Mouse (Mus musculus): ENCODE results near the gene Fn1. TPM values are rescaled to one million over a fixed set of nuclear protein-coding genes. Genes with fewer than 3 reads are reported as not detected.

Gene Fn1
- total RNA-seq, 2 experiments from 2014 or later, result 48.9 to 52.3 TPM

DNA sequence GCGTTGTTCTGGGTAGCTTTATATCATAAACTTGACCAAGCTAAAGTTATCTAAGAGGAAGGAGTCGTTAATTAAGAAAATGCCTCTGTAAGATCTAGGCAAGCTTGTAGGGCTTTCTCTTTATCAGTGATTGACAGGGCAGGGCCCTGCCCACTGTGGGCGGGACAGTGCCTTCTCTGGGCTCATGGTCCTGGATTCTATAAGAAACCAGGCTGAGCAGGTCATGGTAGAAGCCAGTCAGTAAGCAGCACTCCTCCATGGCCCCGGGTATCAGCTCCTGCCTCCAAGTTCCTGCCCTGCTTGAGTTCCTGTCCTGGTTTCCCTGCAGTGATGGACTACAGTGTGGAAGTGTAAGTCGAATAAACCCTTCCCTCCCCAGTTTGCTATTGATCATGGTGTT is 43.1 kb downstream of the Fn1 start:
- intact Hi-C loops (cut with DNase I), result no loop called here
- no peak for DNase-seq (ENCODE audit: low spot score in 2 of 2)

DNA sequence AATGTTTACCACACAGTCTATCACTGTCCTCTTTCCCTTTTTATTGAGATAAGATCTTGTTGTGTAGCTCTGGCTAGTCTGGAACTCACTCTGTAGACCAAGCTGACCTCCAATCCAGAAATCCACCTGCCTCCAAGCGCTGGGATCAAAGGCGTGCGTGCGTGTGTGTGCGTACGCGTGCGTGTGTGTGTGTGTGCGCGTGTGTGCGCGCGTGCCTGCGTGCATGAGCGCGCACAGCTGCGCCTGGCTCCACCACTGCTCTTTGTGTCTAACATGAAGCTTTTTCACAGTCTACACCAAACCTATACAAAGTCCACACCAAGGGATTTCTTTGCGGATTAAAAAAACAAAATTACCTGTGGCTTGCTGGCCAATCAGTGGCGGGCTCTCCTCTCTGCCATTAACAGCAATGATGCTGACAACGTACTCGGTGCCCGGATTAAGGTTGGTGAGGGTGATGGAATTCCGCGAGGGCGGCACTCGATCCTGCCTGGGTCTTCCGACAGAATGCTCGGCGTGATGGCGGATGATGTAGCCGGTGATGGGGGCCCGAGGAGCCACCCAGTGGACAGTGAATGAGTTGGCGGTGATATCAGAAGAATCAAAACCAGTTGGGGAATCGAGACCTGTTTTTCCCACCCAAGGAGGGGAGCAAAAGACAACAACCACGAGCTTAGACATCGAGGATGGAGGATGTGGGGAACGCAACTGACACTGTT is 43.8 kb downstream of the Fn1 start:
- intact Hi-C loops (cut with DNase I), result no loop called here
- DNase-seq (ENCODE audit: low spot score in 2 of 2), result no peak

DNA sequence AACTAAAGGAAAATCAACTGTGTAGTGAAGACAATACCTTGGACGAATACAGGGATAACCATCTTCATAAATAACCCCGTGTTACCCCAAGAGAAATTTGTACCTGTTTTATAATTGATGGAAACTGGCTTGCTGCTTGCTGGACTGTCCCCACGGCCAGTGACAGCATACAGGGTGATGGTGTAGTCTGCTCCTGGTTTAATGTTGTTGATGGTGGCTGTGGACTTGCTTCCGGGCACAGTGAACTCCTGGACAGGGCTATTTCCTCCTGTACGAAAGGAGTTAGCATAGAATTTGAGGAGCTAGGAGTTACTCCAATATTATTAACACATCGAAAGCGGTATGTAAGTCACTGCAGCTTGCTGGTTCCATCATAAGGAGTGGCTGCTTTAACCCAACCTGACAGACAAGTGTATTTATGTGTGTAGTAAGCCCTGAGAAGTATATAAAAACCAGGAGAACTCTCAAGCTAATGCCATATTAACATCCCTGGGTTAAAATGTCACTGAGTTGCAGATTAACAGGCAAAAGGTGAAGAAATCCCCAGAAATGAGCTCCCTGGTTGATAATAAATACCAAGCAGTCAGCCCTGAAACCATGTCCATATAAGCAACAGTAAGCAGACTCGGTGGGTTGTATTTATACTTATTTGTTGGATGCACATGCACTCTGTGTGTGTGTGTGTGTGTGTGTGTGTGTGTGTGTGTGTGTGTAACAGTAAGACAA is 46.2 kb downstream of the Fn1 start:
- no peak for DNase-seq (ENCODE audit: low spot score in 2 of 2)
- intact Hi-C loops (cut with DNase I), result no loop called here

DNA sequence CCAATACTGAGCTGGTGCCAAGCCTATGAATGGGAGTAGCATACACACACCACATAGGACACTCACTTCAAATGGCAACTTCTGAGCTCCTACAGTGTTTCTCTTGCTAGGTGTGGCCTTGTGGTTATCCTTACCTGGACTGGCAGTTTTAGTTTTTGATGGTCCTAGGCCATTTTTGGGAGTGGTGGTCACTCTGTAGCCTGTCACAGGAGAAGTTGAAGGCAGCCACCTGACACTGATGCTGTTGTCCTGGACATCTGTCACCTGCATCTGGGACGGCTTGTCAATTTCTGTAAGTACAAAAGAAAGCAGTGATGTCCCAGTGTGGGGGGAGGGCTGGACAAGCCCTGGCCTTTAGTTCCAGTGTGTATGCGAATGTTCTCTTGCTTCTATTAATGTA is 47.2 kb downstream of the Fn1 start:
- intact Hi-C loops (cut with DNase I), result no loop called here

DNA sequence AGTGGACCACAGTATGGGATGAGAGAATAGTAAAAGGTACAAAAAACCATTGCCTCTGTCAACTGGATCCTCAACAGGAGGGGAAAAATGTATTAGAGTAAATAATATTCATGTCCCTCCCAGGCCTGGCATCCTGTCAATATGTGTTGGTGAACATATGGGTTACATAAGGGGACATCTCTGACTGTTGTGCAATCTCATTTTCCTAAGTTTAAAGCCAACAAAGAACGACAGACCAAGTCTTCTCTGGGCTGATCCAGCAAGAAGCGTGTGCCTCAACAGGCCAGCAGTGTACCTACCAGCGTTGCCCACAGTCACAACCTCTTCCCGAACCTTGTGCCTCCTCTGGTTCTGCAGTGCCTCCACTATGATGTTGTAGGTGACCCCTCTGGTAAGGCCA is 57.6 kb downstream of the Fn1 start:
- no peak for DNase-seq (ENCODE audit: low spot score in 2 of 2)
- intact Hi-C loops (cut with DNase I), result no loop called here

More for the DNA sequence above, 47.2 kb downstream of the Fn1 start:
- DNase-seq (ENCODE audit: low spot score in 2 of 2), result no peak

DNA sequence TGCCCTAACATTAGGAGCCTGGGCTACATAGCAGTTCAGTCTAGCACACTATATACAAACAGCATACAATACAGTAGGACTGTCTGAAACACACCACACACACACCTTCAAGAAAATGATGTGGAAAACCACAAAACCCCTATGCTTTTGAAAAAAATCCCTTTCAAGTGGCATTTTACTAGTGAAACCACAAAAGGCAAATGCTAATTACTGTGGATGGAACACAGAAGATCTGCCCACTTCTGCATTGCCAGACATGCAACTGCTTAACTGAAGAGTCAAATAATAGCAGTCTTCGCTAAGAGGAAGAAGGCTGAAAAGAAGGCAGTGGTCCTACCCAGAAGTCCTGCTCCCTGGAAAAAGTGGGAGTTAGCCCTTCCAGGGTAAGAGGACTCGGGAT is 58.7 kb downstream of the Fn1 start:
- intact Hi-C loops (cut with DNase I), result no loop called here
- no peak for DNase-seq (ENCODE audit: low spot score in 2 of 2)

DNA sequence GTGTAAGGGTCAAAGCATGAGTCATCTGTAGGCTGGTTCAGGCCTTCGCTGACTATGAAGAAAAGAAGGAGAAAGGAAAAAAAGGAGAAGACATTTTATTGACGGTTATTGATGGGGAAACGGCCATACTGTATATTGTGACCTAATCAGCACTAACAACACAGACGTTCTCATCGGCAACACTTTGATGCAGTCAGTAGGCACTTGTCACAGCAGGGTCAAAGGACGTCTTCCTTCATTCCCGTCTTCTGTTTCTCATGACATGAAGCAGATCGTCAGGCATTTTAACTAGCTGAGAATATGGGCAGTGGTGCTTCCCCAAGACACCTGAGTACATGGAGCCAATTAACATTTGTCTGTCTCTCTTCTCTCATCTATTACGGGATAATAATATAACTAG is 59.8 kb downstream of the Fn1 start:
- intact Hi-C loops (cut with DNase I), result no loop called here
- DNase-seq (ENCODE audit: low spot score in 2 of 2), result no peak

DNA sequence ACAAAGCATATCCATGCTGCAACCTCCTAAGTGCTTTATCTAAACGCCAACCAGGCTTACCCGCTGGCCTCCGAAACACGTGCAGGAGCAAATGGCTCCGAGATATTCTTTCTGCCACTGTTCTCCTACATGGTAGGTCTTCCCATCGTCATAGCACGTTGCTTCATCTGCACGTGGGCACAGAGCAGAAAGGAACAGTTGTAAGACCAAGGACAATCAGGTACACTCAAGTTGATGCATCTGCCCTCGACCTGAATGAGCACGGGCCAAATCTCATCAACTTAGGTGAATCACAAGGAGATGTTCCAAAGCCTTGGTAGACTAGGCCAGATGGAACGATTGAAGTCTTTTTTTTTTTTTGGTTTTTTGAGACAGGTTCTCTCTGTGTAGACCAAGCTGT is 63.0 kb downstream of the Fn1 start:
- no peak for DNase-seq (ENCODE audit: low spot score in 2 of 2)
- intact Hi-C loops (cut with DNase I), result no loop called here

DNA sequence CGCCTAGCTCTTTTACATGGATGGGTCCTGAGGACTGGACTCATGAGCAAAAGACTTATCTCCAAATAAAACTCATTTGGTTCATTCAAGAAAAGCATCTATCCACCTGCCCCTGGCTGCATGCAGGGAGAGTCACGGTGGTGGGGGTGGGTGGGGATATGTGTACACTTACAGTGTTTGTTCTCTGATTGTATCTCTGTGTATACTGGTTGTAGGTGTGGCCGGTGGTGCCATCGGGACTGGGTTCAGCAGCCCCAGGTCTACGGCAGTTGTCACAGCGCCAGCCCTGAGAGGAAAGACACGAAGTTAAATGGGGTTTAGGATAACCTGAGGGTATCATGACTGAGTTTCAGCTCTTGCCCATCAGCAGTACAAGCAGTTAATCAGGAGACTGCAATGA is 66.3 kb downstream of the Fn1 start:
- intact Hi-C loops (cut with DNase I), result no loop called here
- DNase-seq (ENCODE audit: low spot score in 2 of 2), result no peak

DNA sequence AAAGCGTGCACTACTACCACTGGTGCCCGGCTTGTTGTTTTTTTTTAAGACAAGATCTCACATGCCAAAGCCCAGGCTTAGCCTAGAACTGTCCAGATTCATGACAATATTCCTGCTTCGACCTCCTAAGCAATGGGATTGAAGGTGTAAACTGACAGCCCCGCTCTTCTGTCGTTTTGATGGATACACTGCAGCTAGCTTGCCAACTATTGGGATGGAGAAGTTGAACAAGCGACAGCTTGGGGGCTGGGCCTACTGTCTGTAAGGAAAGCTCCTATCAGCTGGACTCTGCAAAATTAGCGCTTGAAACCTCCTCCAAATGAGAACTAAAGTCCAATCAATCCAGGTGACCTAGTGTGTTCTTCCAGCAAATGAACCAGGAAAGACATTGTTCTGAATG is 69.1 kb downstream of the Fn1 start:
- intact Hi-C loops (cut with DNase I), result no loop called here
- DNase-seq (ENCODE audit: low spot score in 2 of 2), result no peak

DNA sequence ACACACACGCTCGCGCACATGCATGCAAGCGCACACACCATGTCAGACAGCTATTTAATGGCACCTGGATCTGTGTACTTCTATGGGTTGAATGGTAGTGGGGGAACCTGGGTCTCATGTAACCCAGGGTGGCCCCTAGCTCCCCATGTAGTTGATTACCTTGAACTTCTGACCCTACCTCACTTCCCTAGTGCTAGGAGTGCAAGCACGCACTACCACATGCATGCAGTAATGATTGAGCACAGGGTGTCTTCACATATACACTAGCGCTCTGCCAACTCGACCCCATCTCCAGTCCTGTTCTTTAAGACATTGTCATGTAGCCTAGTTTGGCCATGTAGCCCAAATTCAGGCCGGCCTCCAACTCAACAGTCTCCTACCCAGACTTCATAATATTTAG is 69.7 kb downstream of the Fn1 start:
- DNase-seq (ENCODE audit: low spot score in 2 of 2), result no peak
- intact Hi-C loops (cut with DNase I), result no loop called here

DNA sequence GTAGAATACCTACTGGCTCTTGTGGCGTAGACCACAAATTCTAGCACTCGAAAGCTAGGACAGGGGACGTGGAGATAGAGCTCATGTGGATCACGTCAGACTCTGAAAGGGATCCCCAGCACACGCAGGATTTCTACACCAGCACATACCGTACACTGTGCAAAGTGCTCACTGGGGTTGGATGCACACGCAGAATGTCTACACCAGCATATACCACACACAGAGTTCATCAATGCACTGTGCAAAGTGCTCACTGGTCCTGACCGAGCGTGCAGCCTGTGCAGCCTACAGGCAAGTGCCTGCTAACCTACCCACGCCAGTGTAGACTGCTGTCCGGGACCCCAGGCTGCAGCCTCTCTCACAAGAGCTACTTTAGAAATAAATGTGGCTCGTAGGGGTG is 72.6 kb downstream of the Fn1 start:
- intact Hi-C loops (cut with DNase I), result no loop called here
- DNase-seq (ENCODE audit: low spot score in 2 of 2), result no peak

DNA sequence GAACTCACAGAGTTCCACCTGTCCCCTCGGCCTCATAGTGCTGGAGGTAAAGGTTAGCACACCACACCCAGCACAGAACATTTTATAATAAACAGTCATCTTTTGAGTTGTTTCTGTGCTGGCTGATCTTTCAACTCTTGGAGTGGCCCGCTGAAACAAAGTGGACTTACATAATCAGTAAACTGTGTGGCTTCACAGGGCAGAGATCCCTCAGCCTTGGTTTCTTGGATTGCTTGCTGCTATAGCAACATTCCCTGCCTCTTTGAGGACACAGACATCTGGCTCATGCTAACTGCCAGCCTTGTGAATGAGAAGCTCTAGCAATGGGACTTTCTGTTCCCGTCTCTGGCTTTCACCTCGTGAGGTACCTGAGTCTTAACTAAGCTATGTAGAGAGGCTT is 73.5 kb downstream of the Fn1 start:
- DNase-seq (ENCODE audit: low spot score in 2 of 2), result no peak
- intact Hi-C loops (cut with DNase I), result no loop called here

DNA sequence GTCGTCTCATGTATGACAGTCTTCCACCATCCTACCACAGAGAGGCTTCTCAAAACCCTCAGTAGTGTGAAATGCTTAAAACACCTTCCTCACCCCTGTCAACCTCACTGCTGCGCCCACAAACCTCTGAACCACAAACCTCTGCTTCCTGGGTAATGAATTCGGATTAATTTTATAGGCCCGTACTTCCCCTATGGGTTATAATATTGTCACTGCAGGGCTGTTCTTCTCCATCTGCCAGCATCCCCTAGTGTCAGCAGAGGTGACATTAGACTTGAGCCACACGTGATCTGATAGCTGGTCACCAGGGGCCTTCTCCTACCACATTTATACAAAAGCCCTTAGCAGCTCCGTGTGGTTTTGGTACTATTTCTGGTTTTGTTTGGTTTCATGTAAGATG is 76.2 kb downstream of the Fn1 start:
- DNase-seq (ENCODE audit: low spot score in 2 of 2), result no peak
- intact Hi-C loops (cut with DNase I), result no loop called here

DNA sequence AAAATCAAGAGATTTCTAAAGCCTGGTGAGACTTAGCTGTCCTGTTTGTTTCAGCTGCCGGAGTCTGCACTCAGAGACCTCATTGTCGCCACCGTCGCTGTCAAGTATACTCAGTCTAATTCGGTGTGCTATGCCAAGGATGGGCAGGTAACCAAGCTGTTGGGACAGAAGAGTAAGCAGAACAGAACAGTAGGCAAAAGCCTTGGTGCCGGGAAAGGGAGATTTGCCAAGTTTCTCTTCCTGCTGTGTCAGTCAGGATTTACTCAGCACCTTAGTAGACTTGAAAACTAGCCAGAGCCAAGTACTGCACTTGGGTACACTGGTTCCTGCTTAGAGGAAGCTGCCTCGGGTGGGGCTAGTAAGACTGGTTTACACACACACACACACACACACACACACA is 77.0 kb downstream of the Fn1 start:
- intact Hi-C loops (cut with DNase I), result no loop called here
- peak in 1 of 2 experiments; percentile 4 for DNase-seq (ENCODE audit: low spot score in 2 of 2)

DNA sequence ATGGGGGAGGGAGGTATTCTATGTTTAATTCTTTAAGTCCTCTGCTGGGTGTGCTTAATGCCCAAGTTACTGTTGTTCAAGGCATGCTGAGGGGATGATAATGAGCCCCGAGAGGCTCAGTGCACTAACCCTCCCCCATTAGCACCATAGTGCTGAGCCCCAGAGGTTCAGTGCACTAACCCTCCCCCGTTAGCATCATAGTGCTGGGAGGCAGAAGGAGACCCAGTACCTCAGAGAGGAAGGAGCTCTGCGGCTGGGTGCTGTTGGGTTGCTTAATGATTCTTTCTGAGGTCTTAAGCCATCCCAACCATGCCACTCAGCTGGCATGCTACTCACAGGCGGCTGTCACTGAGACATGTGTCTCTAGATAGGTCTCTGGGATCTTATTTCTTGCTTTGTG is 82.9 kb downstream of the Fn1 start:
- intact Hi-C loops (cut with DNase I), result no loop called here
- DNase-seq (ENCODE audit: low spot score in 2 of 2), result no peak

DNA sequence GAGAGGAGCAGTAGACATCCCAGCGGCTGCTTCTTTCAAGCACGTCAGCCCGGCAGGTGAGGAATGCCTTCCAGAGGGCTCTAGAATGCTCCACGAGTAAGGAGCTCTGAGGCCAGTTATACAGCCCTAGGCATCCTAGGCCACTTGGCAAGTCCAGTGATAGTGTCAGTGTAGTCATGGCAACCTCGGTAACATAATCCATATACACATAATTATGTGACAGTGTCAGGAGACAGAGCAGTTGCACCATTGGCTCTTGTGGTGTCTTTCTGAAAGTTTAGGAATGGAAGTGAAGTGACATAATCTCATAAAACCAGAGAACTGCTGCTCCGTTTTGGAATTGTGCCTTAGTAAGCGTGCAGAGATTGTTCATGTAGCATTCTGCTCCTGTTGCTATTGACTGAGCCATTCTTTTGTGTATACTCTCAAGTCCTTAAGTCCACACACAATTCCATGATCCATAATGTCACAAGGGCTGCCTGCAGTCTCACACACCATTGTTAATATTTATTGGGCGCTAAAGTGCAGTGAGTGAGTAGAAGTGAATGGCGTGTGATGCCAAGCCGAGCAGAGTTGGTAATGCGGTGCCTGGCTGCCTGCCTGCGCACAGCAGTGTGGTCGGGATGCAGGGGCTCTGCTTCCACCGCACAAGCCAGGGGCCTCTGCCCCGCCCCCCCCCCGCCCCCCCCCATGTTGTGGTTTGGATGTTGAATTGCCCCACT is 85.0 kb downstream of the Fn1 start:
- intact Hi-C loops (cut with DNase I), result no loop called here

DNA sequence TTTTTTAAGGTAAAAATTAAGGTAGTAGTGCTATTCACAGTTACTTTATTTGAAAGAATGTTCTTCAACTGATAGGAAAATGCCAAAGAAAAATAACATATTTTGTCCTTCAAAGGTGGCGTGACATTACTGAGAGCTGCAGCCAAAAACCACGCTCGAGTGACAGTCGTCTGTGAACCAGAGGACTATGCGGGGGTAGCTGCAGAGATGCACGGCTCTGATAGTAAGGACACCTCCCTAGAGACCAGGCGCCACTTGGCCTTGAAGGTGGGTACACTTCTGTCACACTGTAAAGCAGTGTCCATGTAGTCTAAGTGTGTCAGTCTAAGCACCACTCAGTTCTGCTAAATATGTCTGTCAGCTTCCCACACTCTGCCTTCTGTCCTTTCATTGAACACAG is 88.7 kb downstream of the Fn1 start:
- DNase-seq (ENCODE audit: low spot score in 2 of 2), result no peak
- intact Hi-C loops (cut with DNase I), result no loop called here

More for the DNA sequence above, 85.0 kb downstream of the Fn1 start:
- DNase-seq (ENCODE audit: low spot score in 2 of 2), result no peak

DNA sequence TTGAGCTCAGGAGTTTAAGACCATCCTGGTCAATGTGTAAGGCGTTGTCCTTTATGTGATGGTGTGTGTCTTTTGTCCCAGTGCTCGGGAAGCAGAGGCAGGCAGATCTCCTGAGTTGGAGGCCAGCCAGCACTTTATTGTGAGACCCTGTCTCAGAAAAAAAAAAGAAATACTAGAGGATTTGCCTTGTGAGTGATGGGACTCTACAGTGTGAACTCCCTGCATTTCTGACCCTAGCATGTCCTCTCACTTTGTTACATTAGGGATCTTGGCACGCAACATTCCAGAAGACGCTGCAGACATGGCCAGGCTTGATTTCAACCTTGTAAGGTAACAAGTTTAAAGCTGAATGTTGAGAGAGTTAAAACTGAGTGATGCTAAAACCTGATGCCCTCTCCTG is 92.4 kb downstream of the Fn1 start:
- intact Hi-C loops (cut with DNase I), result no loop called here
- DNase-seq (ENCODE audit: low spot score in 2 of 2), result no peak

DNA sequence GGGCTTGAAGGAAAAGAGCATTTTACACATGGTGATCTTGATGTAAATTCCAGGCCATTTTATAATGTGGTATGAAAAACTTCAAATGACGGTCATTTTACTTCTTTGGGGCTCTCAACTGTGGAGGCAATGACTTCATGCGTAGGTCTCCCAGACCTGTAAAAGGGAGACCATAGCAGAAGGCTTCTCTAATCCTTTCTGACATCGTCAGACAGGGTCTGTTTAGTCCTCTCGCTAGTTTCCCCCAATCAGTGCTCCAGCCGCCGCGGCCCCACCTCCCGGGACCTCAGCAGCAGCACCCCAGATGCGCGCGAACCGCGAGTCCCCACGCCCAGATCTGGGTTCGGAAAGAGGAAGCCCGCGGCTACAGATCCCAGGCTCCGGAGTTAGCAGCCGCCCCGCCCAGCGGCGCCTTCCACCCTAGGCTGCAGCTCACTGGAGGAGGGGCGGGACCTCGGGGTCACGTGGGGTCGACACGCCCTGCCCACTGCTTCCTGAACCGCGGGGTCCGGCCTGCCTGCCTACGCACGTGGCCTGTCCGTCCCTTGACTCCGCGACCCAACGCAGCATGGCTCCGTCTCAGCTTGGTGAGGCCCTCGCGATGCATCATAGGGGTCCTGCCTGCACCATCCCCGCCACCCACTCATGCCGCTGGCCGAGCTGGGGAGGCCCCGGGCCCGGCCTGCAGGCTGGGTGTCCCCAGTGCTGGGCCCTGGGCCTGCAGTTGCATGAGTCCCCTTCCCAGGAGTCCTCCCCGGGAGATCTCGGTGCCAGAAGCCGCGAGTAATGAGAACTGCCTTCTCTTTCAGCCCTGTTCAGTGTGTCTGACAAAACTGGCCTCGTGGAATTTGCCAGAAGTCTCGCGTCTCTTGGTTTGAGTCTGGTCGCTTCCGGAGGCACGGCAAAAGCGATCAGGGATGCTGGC is 96.0 kb downstream of the Fn1 start, which contains the start of gene Atic:
Gene Atic (plus strand): TSS at position 463 of the 925 bp plus-strand sequence.
- intact Hi-C loops (cut with DNase I), result no loop called here

More for the DNA sequence above, 96.0 kb downstream of the Fn1 start, which contains the start of gene Atic:
- DNase-seq (ENCODE audit: low spot score in 2 of 2), result peak; percentile 82 to 89
